Mouse (Mus musculus) retina, embryonic 14.5 days (tissue): Measurements from ENCODE around the gene Myh6.

Experiments used
- DNase-seq: peaks from one replicate; pipeline ENCODE4 v3.0.0-alpha.2; 2015; ENCODE audit warnings: low spot score

Myh6 gene

GRCm38 (mm10) chr14:54932645-54933150, 34.0 kb downstream of the Myh6 start, which contains the start of gene Il25:
Gene Il25 (plus strand): TSS chr14:54932695.
- DNase-seq = peak; percentile 52

GRCm38 (mm10) chr14:54930431-54930830, 36.3 kb downstream of the Myh6 start:
- no peak for DNase-seq

- DNase-seq = no peak
These were observed 36.9 kb downstream of the Myh6 start for GRCm38 (mm10) chr14:54929801-54930200.

- DNase-seq = no peak
These were observed 39.4 kb downstream of the Myh6 start for GRCm38 (mm10) chr14:54927296-54927695.

- peak; percentile 84 for DNase-seq
These were observed 40.1 kb downstream of the Myh6 start for GRCm38 (mm10) chr14:54926401-54927158.

- peak; percentile 72 for DNase-seq
These were observed 41.1 kb downstream of the Myh6 start, which contains the start of gene Efs for GRCm38 (mm10) chr14:54925349-54926342. Gene Efs (minus strand): TSS chr14:54926126.

- DNase-seq = peak; percentile 72
These were observed 41.9 kb downstream of the Myh6 start for GRCm38 (mm10) chr14:54924641-54925348.

- DNase-seq = no peak
These were observed 46.5 kb downstream of the Myh6 start for GRCm38 (mm10) chr14:54920076-54920685.

- no peak for DNase-seq
These were observed 53.4 kb downstream of the Myh6 start for GRCm38 (mm10) chr14:54913343-54913742.

GRCm38 (mm10) chr14:54912886-54913285, 53.8 kb downstream of the Myh6 start, which contains the start of gene Slc22a17:
Gene Slc22a17 (minus strand): TSS chr14:54913132.
- peak; percentile 84 for DNase-seq

GRCm38 (mm10) chr14:54912109-54912850, 54.4 kb downstream of the Myh6 start:
- peak; percentile 29 for DNase-seq

GRCm38 (mm10) chr14:54908682-54909081, 58.0 kb downstream of the Myh6 start:
- DNase-seq = no peak

GRCm38 (mm10) chr14:54903641-54904040, 63.1 kb downstream of the Myh6 start:
- no peak for DNase-seq

GRCm38 (mm10) chr14:54900383-54900782, 66.3 kb downstream of the Myh6 start:
- peak; percentile 93 for DNase-seq

- DNase-seq = no peak
These were observed 69.3 kb downstream of the Myh6 start for GRCm38 (mm10) chr14:54897445-54897844.

GRCm38 (mm10) chr14:54894296-54895151, 72.2 kb downstream of the Myh6 start:
- DNase-seq = peak; percentile 58

GRCm38 (mm10) chr14:54893651-54894181, 73.0 kb downstream of the Myh6 start:
- DNase-seq = peak; percentile 99

- DNase-seq = no peak
These were observed 74.5 kb downstream of the Myh6 start, which contains the start of gene Pabpn1 for GRCm38 (mm10) chr14:54892200-54892599. Gene Pabpn1 (plus strand): TSS chr14:54892500.
